Mouse (Mus musculus): ENCODE data around the gene Bcl10. TPM values are rescaled to one million over a fixed set of nuclear protein-coding genes. Genes with fewer than 3 reads are reported as not detected.
"Not testable (repeated sequence)": the region's sequence is repeated elsewhere in the genome, so short reads cannot be mapped to it uniquely, and the experiment has no call there.

The Bcl10 gene
- total RNA-seq, 2 experiments from 2014 or later = 11.1 to 12.7 TPM

- Histone ChIP-seq H3K4me3 (no peak overlapping the region), H3K27ac (peak overlapping the region; percentile 78)
- no peak for TF ChIP-seq CTCF (conservative IDR thresholded peaks at IDR 0.05)
- DNase-seq (ENCODE audit: low spot score in 2 of 2) = peak in 1 of 2 experiments; percentile 76
These were observed 32.1 kb upstream of the Bcl10 start for GRCm38 (mm10) chr3:145890346-145891132.

DNA sequence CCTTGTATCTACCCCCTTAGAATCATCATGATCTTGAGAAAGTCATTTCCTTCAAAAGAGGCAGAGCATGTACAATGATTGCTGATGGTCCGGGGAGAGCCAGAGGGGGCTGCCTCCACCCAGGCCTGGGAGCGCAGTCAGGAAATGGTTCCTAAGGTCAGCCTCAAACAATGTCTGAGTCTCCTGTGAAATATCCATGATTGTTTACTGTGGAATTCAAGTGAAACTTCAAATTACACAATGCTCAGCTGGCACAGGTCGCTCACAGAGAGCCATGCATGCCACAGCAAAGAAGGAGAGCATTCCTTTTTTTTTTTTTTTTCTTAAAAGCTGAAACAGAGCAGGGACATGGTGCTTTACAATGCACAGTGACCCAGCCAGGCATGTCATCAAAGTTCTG lies 30.2 kb upstream of the Bcl10 start:
- Histone ChIP-seq H3K4me3 (no peak overlapping the region), H3K27ac (peak overlapping the region; percentile 78; the same call in 1 of the 2 replicates)
- no peak for DNase-seq (ENCODE audit: low spot score in 2 of 2)
- no peak for TF ChIP-seq CTCF (conservative IDR thresholded peaks at IDR 0.05)

DNA sequence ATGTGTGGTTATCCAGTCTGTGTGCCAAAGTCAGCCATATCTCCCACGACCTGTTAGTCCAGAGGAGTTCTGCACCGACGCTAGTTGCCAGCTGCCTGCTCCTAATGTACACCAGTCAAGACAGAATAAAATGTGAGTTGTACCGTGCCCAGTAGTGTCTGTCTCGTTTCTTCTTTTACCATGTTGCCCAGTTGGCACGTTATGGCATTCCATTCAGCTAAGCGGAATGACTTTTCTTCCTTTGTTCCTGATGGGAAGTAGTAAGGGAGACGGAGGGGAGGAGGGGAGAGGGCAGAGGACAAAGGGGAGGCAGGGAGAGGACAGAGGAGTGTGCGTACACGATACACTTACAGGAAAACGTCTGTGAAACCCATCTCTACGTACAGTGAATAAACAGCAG lies 28.5 kb upstream of the Bcl10 start:
- no peak for TF ChIP-seq CTCF (conservative IDR thresholded peaks at IDR 0.05)
- no peak for DNase-seq (ENCODE audit: low spot score in 2 of 2)
- Histone ChIP-seq H3K27ac (no peak overlapping the region), H3K4me3 (no peak overlapping the region)

GRCm38 (mm10) chr3:145897749-145898148 lies 24.9 kb upstream of the Bcl10 start:
- no peak for DNase-seq (ENCODE audit: low spot score in 2 of 2)
- Histone ChIP-seq H3K4me3 (no peak overlapping the region), H3K27ac (no peak overlapping the region)
- no peak for TF ChIP-seq CTCF (conservative IDR thresholded peaks at IDR 0.05)

GRCm38 (mm10) chr3:145899832-145900231 lies 22.8 kb upstream of the Bcl10 start:
- Histone ChIP-seq H3K27ac (no peak overlapping the region), H3K4me3 (no peak overlapping the region)
- TF ChIP-seq CTCF (conservative IDR thresholded peaks at IDR 0.05) = no peak
- no peak for DNase-seq (ENCODE audit: low spot score in 2 of 2)

GRCm38 (mm10) chr3:145903530-145903929 lies 19.1 kb upstream of the Bcl10 start:
- no peak for TF ChIP-seq CTCF (conservative IDR thresholded peaks at IDR 0.05)
- Histone ChIP-seq H3K27ac (no peak overlapping the region), H3K4me3 (no peak overlapping the region)
- no peak for DNase-seq (ENCODE audit: low spot score in 2 of 2)

DNA sequence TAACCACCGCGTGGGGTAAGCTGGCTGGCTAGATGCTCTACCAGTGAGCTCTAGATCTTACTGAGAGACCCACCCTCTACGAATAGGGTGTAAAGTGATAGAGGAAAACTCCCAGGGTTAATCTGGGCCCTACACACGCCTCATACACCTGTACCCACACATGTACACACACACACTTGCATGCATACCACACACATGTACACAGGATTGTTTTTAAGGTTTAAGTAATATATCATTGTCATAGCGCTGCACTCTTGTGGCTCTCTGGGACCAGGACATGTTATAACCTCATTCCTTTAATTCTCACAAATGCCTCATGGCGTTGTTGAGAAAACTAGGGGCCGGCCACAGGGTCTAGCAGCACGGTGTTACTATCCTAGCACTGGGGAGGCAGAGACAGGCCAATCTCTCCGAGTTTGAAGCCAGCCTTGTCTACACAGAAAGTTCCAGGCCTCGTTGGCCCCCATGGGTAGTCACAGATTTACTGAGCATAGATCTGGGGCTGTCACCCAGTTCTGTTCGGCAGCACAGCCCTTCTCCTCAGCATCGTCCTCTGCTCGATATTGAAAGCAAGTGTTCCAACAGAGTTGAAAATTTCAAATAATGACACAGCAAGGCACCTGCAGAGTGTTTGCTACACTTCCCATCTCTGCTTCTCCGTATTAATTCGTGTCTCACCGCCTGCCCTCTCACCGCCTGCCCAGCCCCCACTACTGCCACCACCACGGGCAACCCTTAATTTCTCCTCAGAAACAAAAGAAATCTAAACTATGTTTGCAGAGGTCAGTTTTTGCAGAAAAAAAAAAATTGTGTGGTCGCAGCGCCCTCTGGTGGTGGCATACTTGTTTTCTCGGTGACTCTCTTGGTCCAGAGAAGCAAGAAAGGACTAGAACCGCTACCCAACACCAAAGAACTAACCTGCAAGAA lies 17.5 kb upstream of the Bcl10 start:
- Histone ChIP-seq H3K4me3 (no peak overlapping the region), H3K27ac (no peak overlapping the region)
- DNase-seq (ENCODE audit: low spot score in 2 of 2) = peak; percentile 16 to 80
- TF ChIP-seq CTCF (conservative IDR thresholded peaks at IDR 0.05) = peak; percentile 90

- DNase-seq (ENCODE audit: low spot score in 2 of 2) = no peak
- H3K4me3 ChIP-seq = no peak overlapping the region
- TF ChIP-seq CTCF (conservative IDR thresholded peaks at IDR 0.05) = no peak
These were observed 16.0 kb upstream of the Bcl10 start for GRCm38 (mm10) chr3:145906582-145906981.

GRCm38 (mm10) chr3:145912512-145912911 lies 10.1 kb upstream of the Bcl10 start:
- Histone ChIP-seq H3K27ac (no peak overlapping the region), H3K4me3 (no peak overlapping the region)
- no peak for TF ChIP-seq CTCF (conservative IDR thresholded peaks at IDR 0.05)
- DNase-seq (ENCODE audit: low spot score in 2 of 2) = no peak

More at GRCm38 (mm10) chr3:145906582-145906981, 16.0 kb upstream of the Bcl10 start:
- no peak overlapping the region for H3K27ac ChIP-seq

GRCm38 (mm10) chr3:145913263-145913662 lies 9.3 kb upstream of the Bcl10 start:
- Histone ChIP-seq H3K4me3 (no peak overlapping the region), H3K27ac (no peak overlapping the region)
- no peak for TF ChIP-seq CTCF (conservative IDR thresholded peaks at IDR 0.05)
- no peak for DNase-seq (ENCODE audit: low spot score in 2 of 2)

DNA sequence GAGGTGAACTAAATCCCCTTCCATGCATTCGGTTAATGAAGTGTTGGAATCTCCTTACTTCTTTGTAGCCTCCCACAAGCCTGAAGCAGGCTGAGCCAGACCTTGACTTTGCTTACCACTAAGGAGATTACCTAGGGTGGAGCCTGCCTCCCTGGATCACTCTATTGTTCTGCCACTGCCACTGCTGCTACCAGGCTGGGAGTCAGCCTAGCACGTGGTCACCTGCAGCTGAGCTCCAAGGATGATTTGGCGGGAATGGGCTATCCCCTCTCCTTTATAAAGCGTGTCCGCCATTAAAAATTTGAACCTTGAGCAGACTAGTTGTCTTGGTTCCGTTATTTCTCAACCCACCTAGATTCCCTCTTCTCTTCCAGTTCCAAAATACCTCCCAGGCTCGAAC lies 8.7 kb upstream of the Bcl10 start:
- not testable (repeated sequence) for DNase-seq (ENCODE audit: low spot score in 2 of 2); H3K4me3 ChIP-seq; H3K27ac ChIP-seq

DNA sequence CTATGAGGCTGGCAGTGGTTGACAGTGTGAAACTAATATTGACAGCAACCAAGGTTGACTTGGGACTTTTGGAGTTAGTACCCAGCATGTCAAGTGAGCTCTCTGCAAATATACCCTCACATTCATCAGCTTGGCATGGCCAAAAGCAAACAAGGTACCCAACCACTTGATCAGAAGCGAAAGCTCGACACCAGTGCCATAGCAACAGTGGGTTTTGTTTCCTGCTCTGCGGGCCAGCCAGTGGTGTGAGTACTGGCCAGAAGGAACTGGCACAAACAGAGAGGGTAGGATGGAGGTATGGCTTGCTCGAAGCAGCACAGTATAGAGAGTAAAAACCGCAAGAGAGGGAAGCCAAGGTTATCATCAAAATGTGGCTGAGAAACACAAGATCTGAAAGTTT lies 6.2 kb upstream of the Bcl10 start:
- H3K4me3 ChIP-seq = no peak overlapping the region
- DNase-seq (ENCODE audit: low spot score in 2 of 2) = no peak
- H3K27ac ChIP-seq = no peak overlapping the region
- TF ChIP-seq CTCF (conservative IDR thresholded peaks at IDR 0.05) = no peak

DNA sequence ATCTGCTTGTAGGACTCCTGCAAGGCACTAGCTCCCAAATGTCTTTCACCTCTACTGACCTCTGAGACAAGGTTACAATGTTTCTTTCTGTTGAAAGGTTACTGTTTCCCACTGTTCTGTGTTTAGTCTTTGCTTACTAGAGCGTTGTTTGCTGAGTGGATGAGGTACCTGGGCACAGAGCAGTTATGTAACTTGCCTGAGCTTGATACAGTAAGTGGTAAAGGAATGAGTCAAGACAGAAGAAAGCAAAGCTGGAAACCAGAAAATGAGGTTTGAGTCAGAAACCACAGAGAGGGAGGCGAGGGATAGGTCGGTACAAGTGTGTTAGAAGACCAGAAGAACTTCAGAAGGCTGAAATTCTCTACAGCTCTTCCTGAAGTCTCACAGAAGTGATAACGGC lies 5.8 kb upstream of the Bcl10 start:
- no peak for DNase-seq (ENCODE audit: low spot score in 2 of 2)
- H3K4me3 ChIP-seq = no peak overlapping the region
- no peak overlapping the region for H3K27ac ChIP-seq
- TF ChIP-seq CTCF (conservative IDR thresholded peaks at IDR 0.05) = no peak
